Mouse (Mus musculus) spleen, postnatal 36 days (tissue): Measurements from ENCODE around the gene Gm13539.
"Not testable (repeated sequence)": the region's sequence is repeated elsewhere in the genome, so short reads cannot be mapped to it uniquely, and the experiment has no call there.

Source experiments
- DNase-seq, 2 experiments: peaks; one replicate each; pipeline ENCODE4 v3.0.0; 2022; ENCODE audit warnings: low spot score in 2 of 2, mixed read lengths in 1 of 2

Gm13539 gene

GRCm38 (mm10) chr2:25781957-25782356 is at the start of gene Gm13539:
Gene Gm13539 (plus strand): TSS chr2:25782257.
- DNase-seq: no peak

GRCm38 (mm10) chr2:25733199-25733930 is 48.7 kb upstream of the Gm13539 start:
- no peak for DNase-seq

- DNase-seq: not testable (repeated sequence)
These were observed 45.3 kb upstream of the Gm13539 start, which contains the start of gene Obp2b for GRCm38 (mm10) chr2:25736709-25737108. Gene Obp2b (plus strand): TSS chr2:25737009.

GRCm38 (mm10) chr2:25741671-25742070 is 40.4 kb upstream of the Gm13539 start:
- no peak for DNase-seq

- DNase-seq: no peak
These were observed 27.9 kb upstream of the Gm13539 start for GRCm38 (mm10) chr2:25754201-25754600.

- DNase-seq: no peak
These were observed 23.9 kb upstream of the Gm13539 start for GRCm38 (mm10) chr2:25758064-25758625.

GRCm38 (mm10) chr2:25765269-25765668 is 16.8 kb upstream of the Gm13539 start, which contains the start of gene Lcn3:
Gene Lcn3 (plus strand): TSS chr2:25765569.
- DNase-seq: no peak

- no peak for DNase-seq
These were observed 14.3 kb upstream of the Gm13539 start for GRCm38 (mm10) chr2:25767764-25768163.

GRCm38 (mm10) chr2:25773507-25773906 is 8.6 kb upstream of the Gm13539 start:
- no peak for DNase-seq

GRCm38 (mm10) chr2:25774640-25775039 is 7.4 kb upstream of the Gm13539 start:
- DNase-seq: no peak

GRCm38 (mm10) chr2:25775991-25776390 is 6.1 kb upstream of the Gm13539 start:
- no peak for DNase-seq

- no peak for DNase-seq
These were observed 5.3 kb upstream of the Gm13539 start, which contains the start of gene Lcn11 for GRCm38 (mm10) chr2:25776717-25777116. Gene Lcn11 (plus strand): TSS chr2:25777017.

- no peak for DNase-seq
These were observed 3.0 kb upstream of the Gm13539 start for GRCm38 (mm10) chr2:25779076-25779475.

GRCm38 (mm10) chr2:25780921-25781320 is 1.1 kb upstream of the Gm13539 start:
- DNase-seq: no peak

GRCm38 (mm10) chr2:25785573-25786322 is 3.7 kb downstream of the Gm13539 start:
- no peak for DNase-seq

- no peak for DNase-seq
These were observed 7.0 kb downstream of the Gm13539 start for GRCm38 (mm10) chr2:25789092-25789491.

- no peak for DNase-seq
These were observed 15.6 kb downstream of the Gm13539 start for GRCm38 (mm10) chr2:25797635-25798034.

GRCm38 (mm10) chr2:25798065-25798464 is 16.0 kb downstream of the Gm13539 start:
- no peak for DNase-seq

GRCm38 (mm10) chr2:25811711-25812110 is 29.7 kb downstream of the Gm13539 start:
- DNase-seq: no peak

- DNase-seq: no peak
These were observed 31.3 kb downstream of the Gm13539 start for GRCm38 (mm10) chr2:25813364-25813763.

GRCm38 (mm10) chr2:25815748-25816147 is 33.7 kb downstream of the Gm13539 start, which contains the start of gene Glt6d1:
Gene Glt6d1 (minus strand): TSS chr2:25815848.
- DNase-seq: not testable (repeated sequence)

GRCm38 (mm10) chr2:25822806-25823205 is 40.7 kb downstream of the Gm13539 start, which contains the start of gene Lcn9:
Gene Lcn9 (plus strand): TSS chr2:25823153.
- DNase-seq: no peak
